Mouse (Mus musculus) CH12.LX (cell line): ENCODE data around the gene Focad.

ENCODE experiments used
- CTCF ChIP-seq, 2 experiments: IDR thresholded peaks in 1 of 2; conservative IDR thresholded peaks in 1 of 2; 2 replicates each; pipeline ENCODE4 v1.5.1; 2011 to 2012; ENCODE audit warnings: low read depth in 2 of 2, low read length in 2 of 2, improper control_type of control experiment in 1 of 2, inconsistent platforms in 1 of 2, mild to moderate bottlenecking in 1 of 2, moderate library complexity in 1 of 2
- NRF1 ChIP-seq: IDR thresholded peaks from 2 replicates; pipeline ENCODE4 v1.6.1; 2014; ENCODE audit warnings: low read depth, mild to moderate bottlenecking, inconsistent platforms, low read length, improper control_type of control experiment, moderate library complexity
- POLR2A ChIP-seq: IDR thresholded peaks from 2 replicates; pipeline ENCODE4 v1.6.1; 2011; ENCODE audit warnings: low read depth, mild to moderate bottlenecking, improper control_type of control experiment, low read length
- ZMIZ1 ChIP-seq: IDR thresholded peaks from 2 replicates; pipeline ENCODE4 v1.6.1; 2012; ENCODE audit warnings: low read depth, mild to moderate bottlenecking, inconsistent platforms, low read length, improper control_type of control experiment

- no peak for TF ChIP-seq ZMIZ1
- TF ChIP-seq CTCF (conservative IDR thresholded peaks at IDR 0.05 in 1 of 2, IDR thresholded peaks at IDR 0.05 in 1 of 2; ENCODE audit: low read depth in 2 of 2, low read length in 2 of 2): no peak
- TF ChIP-seq POLR2A: no peak
- TF ChIP-seq NRF1: no peak
These were observed 346.4 kb downstream of the Focad start for GRCm38 (mm10) chr4:88440814-88441213.
